Mouse (Mus musculus) liver, adult 2 months (tissue): ENCODE data around the gene Mapre3. TPM values are rescaled to one million over a fixed set of nuclear protein-coding genes. Genes with fewer than 3 reads are reported as not detected.

Source experiments
- DNase-seq: peaks from one replicate; pipeline ENCODE4 v3.0.0-alpha.2; 2011; ENCODE audit warnings: low read depth, low spot score; ENCODE audit errors: extremely low read depth
- H3K27ac ChIP-seq: fragments of 200-500 bp; replicated peaks from 2 replicates; pipeline ENCODE4 v1.5.1; 2012; ENCODE audit warnings: low read depth, mild to moderate bottlenecking, control low read depth, inconsistent platforms, low read length; ENCODE audit not compliant: insufficient read depth
- H3K27me3 ChIP-seq: fragments of 200-500 bp; 2 replicates; pipeline ENCODE4 v1.6.1; 2012; ENCODE audit warnings: mild to moderate bottlenecking, moderate library complexity, low read length, inconsistent platforms; ENCODE audit not compliant: control insufficient read depth, insufficient read depth
- H3K36me3 ChIP-seq: fragments of 200-500 bp; 2 replicates; pipeline ENCODE4 v1.6.1; 2012; ENCODE audit warnings: low read length, inconsistent platforms; ENCODE audit not compliant: control insufficient read depth, insufficient read depth
- H3K4me1 ChIP-seq: fragments of 200-500 bp; 2 replicates; pipeline ENCODE4 v1.6.1; 2011; ENCODE audit warnings: low read length; ENCODE audit not compliant: control insufficient read depth, insufficient read depth
- H3K4me3 ChIP-seq: fragments of 200-500 bp; 2 replicates; pipeline ENCODE4 v1.5.1; 2011; ENCODE audit warnings: low read depth, mild to moderate bottlenecking, control low read depth, low read length, moderate library complexity; ENCODE audit not compliant: insufficient read depth
- H3K79me2 ChIP-seq: fragments of 200-500 bp; 2 replicates; pipeline ENCODE4 v1.6.1; 2012; ENCODE audit warnings: inconsistent platforms, mild to moderate bottlenecking, low read length, moderate library complexity; ENCODE audit not compliant: control insufficient read depth, insufficient read depth
- H3K9ac ChIP-seq: fragments of 200-500 bp; 2 replicates; pipeline ENCODE4 v1.6.1; 2012; ENCODE audit warnings: low read depth, mild to moderate bottlenecking, control low read depth, inconsistent platforms, low read length
- CTCF ChIP-seq: fragments of 200-500 bp; IDR thresholded peaks from 2 replicates; pipeline ENCODE4 v1.5.1; 2011; ENCODE audit warnings: low read depth, low read length, control low read depth
- POLR2A ChIP-seq: fragments of 200-500 bp; IDR thresholded peaks from 2 replicates; pipeline ENCODE4 v1.6.1; 2011; ENCODE audit warnings: low read length, control low read depth; ENCODE audit not compliant: insufficient read depth; ENCODE audit errors: extremely low read depth
- WGBS: fragments of 180-500 bp; shearing (Covaris S2); methylation state at CpG from one replicate; pipeline ENCODE4 v1.1.7; 2018; 5-methylcytosine and 5-hydroxymethylcytosine counted together
- polyA plus RNA-seq: library from polyadenylated mRNA; depleted of rRNA; stranded (reverse); fragments of >200 nt; gene quantifications from 2 replicates; pipeline ENCODE4 v1.2.3, GENCODE M21; 2012; rRNA removed
- total RNA-seq: library from RNA; depleted of rRNA; stranded (reverse); fragments of >200 nt; gene quantifications from 2 replicates; pipeline ENCODE4 v1.2.3, GENCODE M21; 2014; rRNA removed

Gene Mapre3
- total RNA-seq (5.7 and 9.1 TPM in 2 replicates), polyA plus RNA-seq (33.1 and 48.5 TPM in 2 replicates)

DNA sequence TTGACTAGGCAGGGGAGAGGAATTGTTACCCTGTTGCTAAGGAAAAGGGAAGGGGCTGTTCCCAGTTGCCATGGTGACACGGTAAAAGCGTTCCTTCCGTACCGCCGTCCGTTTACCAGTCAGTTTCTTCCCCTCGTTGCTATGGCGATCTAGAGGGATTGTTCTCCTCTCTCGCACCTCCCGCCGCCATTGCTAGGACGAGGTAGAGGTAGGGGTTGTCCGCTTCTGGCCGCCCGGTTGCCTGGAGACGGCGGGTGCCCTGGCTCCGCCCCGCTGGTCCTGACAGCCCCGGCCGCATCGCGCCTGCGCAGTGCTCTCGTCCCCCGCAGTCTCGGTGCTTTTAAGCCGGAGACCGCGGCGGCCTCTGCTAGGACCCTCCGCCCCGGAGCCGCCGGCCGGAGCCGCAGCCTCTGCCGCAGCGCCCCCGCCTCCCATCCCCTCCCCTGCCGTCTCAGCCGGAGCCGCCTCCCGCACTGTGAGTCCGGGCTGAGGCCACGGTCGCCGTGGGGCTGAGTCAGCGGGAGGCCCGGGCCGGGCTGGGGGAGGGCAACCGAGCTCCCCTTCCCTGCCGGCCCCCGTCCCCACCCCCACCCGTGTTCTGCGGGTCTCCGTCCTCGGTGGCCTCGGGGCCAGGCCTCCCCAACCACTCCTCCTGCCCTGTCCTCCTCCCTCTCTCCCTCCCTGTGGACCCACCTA lies at the start of gene Mapre3:
Gene Mapre3 (plus strand): TSS at position 218 of the 696 bp plus-strand sequence.
- under 1% methylated on average over 57 of the region's 59 CpGs for WGBS
- H3K4me3 ChIP-seq = peak within 1 kb of the TSS; percentile 86
- peak within 1 kb of the TSS; percentile 85 for H3K27ac ChIP-seq
- H3K27me3 ChIP-seq = no peaks in the 10 kb centered on the region
- peaks cover 29% of the 10 kb centered on the region; the same call in 1 of the 2 replicates for H3K79me2 ChIP-seq
- peak; percentile 67 for DNase-seq
- H3K4me1 ChIP-seq = peaks cover 19% of the 10 kb centered on the region
- 0 out of 2 replicates have a peak, but pooled peaks have one; percentile 37 for TF ChIP-seq POLR2A
- no peak for TF ChIP-seq CTCF
- no peaks in the 10 kb centered on the region for H3K36me3 ChIP-seq
- H3K9ac ChIP-seq = peak within 1 kb of the TSS; percentile 95

GRCm38 (mm10) chr5:30765596-30766370 lies 48.7 kb upstream of the Mapre3 start:
- WGBS = 92% methylated on average over 12 of the region's 12 CpGs

DNA sequence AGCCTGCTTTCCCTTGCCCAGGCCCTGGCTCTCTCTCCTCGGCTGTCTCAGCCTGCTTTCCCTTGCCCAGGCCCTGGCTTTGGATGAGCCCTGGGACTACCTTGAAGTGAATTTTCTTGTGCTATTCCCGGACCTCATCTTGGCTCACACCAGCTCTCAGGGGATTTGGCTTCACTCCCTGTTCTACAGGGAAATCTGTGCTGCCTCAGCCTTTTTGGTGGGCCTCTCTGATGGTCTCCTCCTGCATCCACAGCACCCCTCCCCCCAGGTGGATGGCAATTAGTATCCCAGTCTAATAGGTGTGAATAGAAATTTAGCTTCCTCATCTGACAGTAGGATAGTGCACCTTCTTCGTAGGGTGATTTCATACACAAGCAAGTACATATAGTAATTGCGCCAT lies 46.4 kb upstream of the Mapre3 start:
- no peaks in the 10 kb centered on the region for H3K4me1 ChIP-seq
- DNase-seq = no peak
- WGBS = 71% methylated on average over 4 of the region's 4 CpGs
- H3K4me3 ChIP-seq = no peak overlapping the region
- no peaks in the 10 kb centered on the region for H3K79me2 ChIP-seq
- no peaks in the 10 kb centered on the region for H3K27me3 ChIP-seq
- H3K27ac ChIP-seq = no peak overlapping the region
- H3K36me3 ChIP-seq = no peaks in the 10 kb centered on the region
- H3K9ac ChIP-seq = no peak overlapping the region
- TF ChIP-seq CTCF (no peak), POLR2A (no peak)

More at GRCm38 (mm10) chr5:30765596-30766370, 48.7 kb upstream of the Mapre3 start:
- H3K27ac ChIP-seq = no peak overlapping the region
- H3K27me3 ChIP-seq = no peaks in the 10 kb centered on the region
- H3K4me1 ChIP-seq = no peaks in the 10 kb centered on the region
- no peak for DNase-seq
- no peaks in the 10 kb centered on the region for H3K79me2 ChIP-seq
- no peak overlapping the region for H3K4me3 ChIP-seq
- TF ChIP-seq POLR2A (no peak), CTCF (no peak)
- H3K36me3 ChIP-seq = no peaks in the 10 kb centered on the region
- H3K9ac ChIP-seq = no peak overlapping the region

DNA sequence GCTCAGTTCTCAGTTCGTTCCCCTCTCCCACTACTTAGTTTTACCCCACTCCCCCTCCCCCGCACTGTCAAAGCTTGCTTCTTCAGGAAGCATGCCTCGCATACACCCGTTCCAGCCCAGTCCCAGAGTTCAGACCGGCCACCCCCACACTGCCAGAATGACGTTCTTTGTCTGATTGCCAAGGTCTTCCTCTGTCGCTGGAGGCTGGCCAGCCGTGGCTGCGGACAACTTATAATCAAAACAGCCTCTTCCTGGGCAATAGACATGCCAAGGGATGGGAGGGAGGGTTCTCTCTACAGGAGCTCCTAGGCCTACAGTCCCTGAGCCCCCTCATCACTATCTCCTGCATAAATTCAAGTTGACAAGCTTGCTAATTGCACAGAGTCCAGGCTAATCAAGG lies 45.8 kb upstream of the Mapre3 start:
- H3K27me3 ChIP-seq = no peaks in the 10 kb centered on the region
- H3K4me1 ChIP-seq = no peaks in the 10 kb centered on the region
- H3K79me2 ChIP-seq = no peaks in the 10 kb centered on the region
- H3K27ac ChIP-seq = no peak overlapping the region
- no peak for TF ChIP-seq CTCF
- H3K4me3 ChIP-seq = no peak overlapping the region
- peak; percentile 22 for DNase-seq
- no peak overlapping the region for H3K9ac ChIP-seq
- H3K36me3 ChIP-seq = no peaks in the 10 kb centered on the region
- WGBS = 4% methylated on average over 9 of the region's 9 CpGs

DNA sequence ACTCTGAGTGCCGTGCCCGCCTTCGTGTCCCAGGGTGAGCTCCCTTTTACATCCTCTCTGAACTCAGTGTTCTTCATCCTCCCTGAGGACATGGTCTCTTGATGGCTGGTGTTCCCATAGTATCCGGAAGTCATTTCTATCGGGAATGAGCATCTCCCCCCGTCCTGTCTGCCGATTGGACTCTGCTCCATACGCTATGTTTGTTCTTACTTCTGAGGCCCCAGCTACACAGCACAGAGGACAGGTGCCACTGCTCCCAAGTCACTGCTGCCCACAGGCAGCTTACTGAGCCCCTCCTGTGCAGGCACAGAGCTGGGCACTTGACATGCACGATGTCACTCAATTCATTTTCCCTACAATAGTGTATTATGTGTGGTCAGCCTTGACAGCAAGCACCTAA lies 45.4 kb upstream of the Mapre3 start:
- no peaks in the 10 kb centered on the region for H3K36me3 ChIP-seq
- H3K4me3 ChIP-seq = no peak overlapping the region
- no peak for DNase-seq
- H3K27me3 ChIP-seq = no peaks in the 10 kb centered on the region
- TF ChIP-seq POLR2A = no peak
- TF ChIP-seq CTCF = no peak
- H3K4me1 ChIP-seq = no peaks in the 10 kb centered on the region
- H3K9ac ChIP-seq = no peak overlapping the region
- H3K27ac ChIP-seq = no peak overlapping the region
- no peaks in the 10 kb centered on the region for H3K79me2 ChIP-seq
- WGBS = 32% methylated on average over 9 of the region's 9 CpGs
